Mouse (Mus musculus) mature B cell (primary cell): Measurements from ENCODE around the gene Idh2.
"Not testable (repeated sequence)": the region's sequence is repeated elsewhere in the genome, so short reads cannot be mapped to it uniquely, and the experiment has no call there.

Source experiments
- in situ Hi-C: fragments of 300-500 bp; cut with MboI; formaldehyde crosslinking; loops from 2 replicates; pipeline ENCODE4 v1.14.3; 2019

Idh2 gene

GRCm38 (mm10) chr7:80062083-80062826, 52.9 kb downstream of the Idh2 start:
- in situ Hi-C loops = no loop called here

DNA sequence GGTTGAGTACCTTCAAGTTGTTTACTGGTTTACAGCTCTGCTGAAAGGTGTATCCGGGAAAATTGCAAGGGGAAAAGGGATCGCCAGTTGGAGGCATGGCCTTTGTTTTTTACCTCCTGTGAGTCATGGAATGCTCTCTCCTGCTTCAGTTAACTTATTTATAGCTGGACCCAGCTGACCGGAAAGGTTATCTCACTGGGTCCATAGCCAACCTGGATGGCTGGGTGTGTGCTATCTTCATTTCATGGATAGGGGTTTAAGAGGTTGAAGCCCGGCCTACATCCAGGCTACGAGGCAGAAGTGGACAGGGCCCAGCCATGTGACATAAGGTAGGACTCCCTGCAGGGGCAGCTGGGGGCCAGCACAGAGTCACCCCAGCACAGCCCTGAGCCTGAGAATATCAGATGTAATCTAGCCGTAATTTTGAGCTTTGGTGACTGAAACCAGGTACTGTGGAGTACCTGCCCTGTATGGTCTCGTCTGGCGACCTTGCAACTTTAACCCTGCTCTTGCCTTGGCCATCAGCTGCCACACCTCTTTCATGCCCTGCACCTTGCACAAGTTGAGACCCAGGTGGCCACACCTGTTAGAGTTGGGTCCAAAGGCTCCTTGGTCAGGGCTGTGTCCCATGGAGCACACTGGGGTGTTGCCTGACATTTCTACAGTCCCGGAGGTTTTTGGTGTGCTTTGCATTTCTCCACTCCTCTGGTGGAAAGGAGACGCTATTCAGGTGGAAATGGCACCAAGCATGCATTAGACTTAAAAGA, 55.0 kb downstream of the Idh2 start:
- in situ Hi-C loops = no loop called here

DNA sequence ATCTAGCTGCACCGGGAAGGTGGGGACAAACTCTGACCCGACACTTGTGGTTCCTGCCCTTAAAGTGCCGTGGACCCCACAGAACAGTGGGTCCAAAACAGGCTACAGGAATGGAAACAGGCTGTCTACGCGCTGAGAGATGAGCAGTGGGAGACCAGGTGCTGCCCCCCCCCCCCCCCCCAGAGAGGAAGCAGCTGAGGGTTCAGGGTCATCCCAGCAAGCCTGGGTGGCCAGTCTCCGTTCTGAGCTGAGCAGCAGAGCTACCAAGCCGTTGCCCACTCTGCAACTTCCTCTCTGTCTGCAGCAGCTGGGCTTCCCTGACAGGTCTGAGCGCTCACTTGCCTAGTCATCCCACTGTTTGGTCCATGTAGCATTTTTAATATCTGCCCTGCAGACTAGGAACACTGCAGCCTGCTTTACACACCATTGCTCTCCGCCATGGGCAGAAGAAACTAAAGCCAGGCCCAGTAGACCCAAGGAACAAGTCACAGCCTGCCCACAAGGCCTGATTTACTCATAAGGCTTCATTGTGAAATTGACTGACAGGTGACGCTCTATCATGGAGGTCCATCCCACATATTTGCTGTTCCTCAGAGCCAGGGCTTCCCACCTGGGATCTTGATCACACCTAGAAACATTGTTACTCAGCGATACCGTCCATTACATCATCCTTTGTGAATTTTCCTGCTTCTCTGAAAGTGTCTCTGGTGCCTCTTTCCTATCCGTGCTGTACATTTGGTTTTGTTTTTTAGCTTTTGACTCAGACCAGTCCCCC, 55.9 kb downstream of the Idh2 start:
- in situ Hi-C loops = no loop called here

DNA sequence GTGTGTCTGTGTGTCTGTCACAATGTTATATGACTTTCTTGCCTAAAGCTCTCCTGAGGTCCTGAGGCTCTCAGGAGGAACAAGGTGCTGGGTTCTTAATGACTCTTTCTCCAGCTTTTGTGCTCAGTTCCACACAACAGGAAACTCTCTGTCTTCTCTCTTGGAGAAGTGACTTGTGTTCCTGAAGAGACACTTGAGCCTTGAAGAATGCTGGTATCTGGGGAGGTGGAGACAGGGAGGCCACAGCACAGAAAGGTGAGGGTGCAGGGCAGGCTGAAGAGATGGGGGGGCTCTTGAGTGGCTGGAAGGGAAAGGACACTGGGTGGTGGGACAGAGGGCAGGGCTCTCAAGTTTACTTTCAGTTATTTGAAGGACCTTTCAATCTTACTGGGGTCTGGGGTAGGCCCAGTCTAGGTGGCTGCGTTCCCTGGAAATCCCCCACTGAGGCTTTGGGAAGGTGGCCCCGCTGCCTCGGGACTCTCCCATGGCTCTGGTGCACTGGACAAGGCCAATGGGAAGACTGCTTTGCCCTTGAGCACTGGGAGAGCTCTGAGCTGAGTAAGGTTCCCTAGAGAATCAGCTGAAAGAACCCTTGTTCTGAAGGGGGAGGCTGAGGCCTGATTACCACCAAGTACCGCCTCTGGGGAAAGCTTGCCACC, 56.7 kb downstream of the Idh2 start:
- in situ Hi-C loops = no loop called here

GRCm38 (mm10) chr7:80057781-80058180, 57.4 kb downstream of the Idh2 start:
- in situ Hi-C loops = no loop called here

DNA sequence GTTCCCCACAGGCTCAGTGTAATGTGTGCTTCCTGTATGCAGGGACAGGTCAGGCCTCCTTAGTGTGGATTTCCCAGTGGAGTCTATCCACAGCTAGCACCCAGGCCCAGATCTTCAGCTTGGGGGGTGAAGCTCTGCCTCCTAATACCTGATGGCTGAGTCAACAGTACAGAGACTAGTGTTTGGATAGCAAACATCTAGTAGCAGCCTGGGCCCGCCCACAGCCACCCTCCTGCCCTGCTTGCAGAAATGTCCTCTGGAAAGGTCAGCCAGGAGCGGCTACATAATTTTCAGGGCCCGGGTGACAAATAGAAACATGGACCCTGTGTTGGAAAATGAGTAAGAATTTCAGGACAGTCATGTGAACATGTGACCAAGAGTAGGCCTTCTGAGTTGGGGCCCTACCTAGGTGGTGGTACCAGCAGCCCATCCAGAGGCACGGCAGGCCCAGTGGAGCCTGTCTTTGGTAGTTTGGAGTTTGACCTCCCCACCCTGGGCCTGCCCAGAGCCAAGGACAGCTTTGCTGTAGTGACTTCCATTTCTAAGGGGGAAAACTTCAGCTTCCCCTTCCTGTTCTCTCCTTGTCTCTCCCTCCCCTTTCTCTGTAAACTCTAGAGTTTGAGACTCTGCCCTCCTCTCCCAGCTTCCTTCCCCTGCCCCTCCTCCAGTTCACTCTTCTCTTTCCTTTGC, 58.0 kb downstream of the Idh2 start:
- in situ Hi-C loops = no loop called here

- in situ Hi-C loops = no loop called here
Measured at GRCm38 (mm10) chr7:80055781-80056180, 59.4 kb downstream of the Idh2 start.

DNA sequence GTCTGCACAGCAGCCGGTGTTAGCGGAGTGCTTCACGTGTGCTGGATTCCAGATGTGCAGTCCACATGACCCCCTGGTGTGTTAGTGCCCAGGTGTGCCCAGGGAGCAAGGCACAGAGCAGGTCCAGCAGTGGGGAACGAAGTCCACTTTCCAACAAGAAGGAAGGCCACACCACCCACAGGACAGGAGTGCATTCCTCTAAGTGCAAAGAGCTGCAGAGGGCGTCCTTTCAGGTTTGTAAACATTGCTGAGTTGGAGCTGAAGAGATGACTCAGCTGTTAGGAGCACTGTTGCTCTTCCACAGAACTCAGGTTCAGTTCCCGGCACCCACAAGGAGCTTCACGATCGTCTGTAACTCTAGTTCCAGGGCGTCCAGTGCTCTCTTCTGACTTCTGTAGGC, 62.0 kb downstream of the Idh2 start:
- in situ Hi-C loops = no loop called here

DNA sequence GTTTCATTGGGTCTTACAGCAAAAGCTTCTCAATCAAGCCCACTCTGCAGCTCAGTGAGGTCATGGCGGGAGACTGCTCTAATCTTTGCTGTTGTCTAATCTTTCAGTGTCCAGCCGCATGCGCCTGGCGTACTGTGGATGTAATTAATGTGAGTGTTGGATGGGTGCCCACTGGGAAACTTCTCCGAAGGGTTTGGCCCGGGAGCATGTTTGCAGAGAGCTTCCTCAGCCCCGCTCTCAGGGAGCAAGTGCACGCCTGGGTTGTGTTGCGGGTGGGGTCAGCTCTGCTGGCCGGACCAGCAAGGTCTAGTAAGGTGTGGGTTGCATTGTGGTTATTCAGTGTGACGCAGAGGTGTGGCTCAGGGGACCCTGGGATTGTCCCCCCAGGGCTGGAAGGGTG, 62.9 kb downstream of the Idh2 start:
- in situ Hi-C loops = no loop called here

GRCm38 (mm10) chr7:80051835-80052234, 63.4 kb downstream of the Idh2 start:
- in situ Hi-C loops = no loop called here

GRCm38 (mm10) chr7:80050382-80050781, 64.8 kb downstream of the Idh2 start:
- in situ Hi-C loops = not testable (repeated sequence)

GRCm38 (mm10) chr7:80049746-80050145, 65.4 kb downstream of the Idh2 start:
- in situ Hi-C loops = no loop called here

DNA sequence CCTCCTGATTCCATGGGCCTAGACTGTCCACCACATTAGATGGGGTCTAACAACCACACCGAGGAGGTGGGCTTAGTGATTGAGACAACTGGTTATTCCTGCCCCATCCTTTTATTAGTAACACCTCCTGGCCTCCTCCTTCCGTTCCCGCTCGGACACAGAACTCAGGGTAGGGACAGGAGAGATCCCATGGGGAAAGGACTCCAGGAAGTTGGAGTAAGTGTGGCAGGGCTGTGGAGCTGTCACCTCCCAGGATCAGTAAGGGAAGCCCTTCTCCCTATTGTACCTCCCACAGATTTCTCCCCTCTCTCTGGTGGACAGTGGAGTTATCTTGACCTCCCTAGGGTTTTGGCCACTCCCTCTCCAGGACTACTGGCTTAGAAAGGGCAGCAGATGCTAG, 68.2 kb downstream of the Idh2 start:
- in situ Hi-C loops = no loop called here
